Mouse (Mus musculus): Measurements from ENCODE around the gene Gm20388. TPM values are rescaled to one million over a fixed set of nuclear protein-coding genes. Genes with fewer than 3 reads are reported as not detected.
A peak's percentile ranks its signal among the peaks of the same experiment; 100 is the strongest.
"Not testable (repeated sequence)": the region's sequence is repeated elsewhere in the genome, so short reads cannot be mapped to it uniquely, and the experiment has no call there.

The Gm20388 gene
- polyA plus RNA-seq, 1 experiment = 49.7 TPM

- no peak overlapping the region for H3K4me3 ChIP-seq (ENCODE audit: insufficient read depth, low read depth, low read length)
- no peaks in the 10 kb centered on the region for H3K4me1 ChIP-seq (ENCODE audit: control insufficient read depth, insufficient read depth, low read length)
- H3K36me3 ChIP-seq (ENCODE audit: control insufficient read depth, insufficient read depth, low read length) = no peaks in the 10 kb centered on the region
- WGBS = 52% methylated on average over 11 of the region's 11 CpGs
- no peak overlapping the region for H3K27ac ChIP-seq (ENCODE audit: insufficient read depth, low read depth, low read length)
- TF ChIP-seq POLR2A (IDR thresholded peaks at IDR 0.05; ENCODE audit: low read depth, low read length) = no peak
- no peak for TF ChIP-seq CTCF (conservative IDR thresholded peaks at IDR 0.05; ENCODE audit: insufficient read depth, insufficient read length, low read depth, low read length)
- no peak for DNase-seq
- H3K27me3 ChIP-seq (replicated peaks; ENCODE audit: control insufficient read depth, insufficient read depth, low read length) = no peaks in the 10 kb centered on the region
Measured at GRCm38 (mm10) chr8:122322792-122323191, 2412.2 kb downstream of the Gm20388 start.

DNA sequence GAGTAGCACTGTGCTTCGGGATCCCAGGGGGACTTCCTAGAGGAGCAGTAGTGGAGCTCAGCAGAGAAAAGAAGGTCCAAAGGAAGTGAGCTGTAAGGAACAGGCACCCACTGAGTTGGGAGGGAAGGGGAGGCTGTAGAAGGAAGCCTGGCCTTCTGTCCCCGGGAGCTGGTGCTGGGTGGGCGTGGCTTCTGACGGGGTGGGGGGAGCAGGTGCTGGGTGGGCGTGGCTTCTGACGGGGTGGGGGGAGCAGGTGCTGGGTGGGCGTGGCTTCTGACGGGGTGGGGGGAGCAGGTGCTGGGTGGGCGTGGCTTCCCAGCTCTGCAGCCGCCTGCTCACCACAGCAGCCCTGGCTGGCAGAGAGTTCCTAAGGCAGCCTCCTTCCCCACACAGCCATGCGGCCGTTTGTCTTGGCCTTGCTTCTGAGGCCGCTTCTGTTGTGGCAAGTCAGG, 2413.3 kb downstream of the Gm20388 start:
- WGBS = 16% methylated on average over 13 of the region's 13 CpGs

GRCm38 (mm10) chr8:122325196-122325595, 2414.6 kb downstream of the Gm20388 start:
- WGBS = 58% methylated on average over 2 of the region's 2 CpGs
- no peaks in the 10 kb centered on the region for H3K27me3 ChIP-seq (replicated peaks; ENCODE audit: control insufficient read depth, insufficient read depth, low read length)
- TF ChIP-seq CTCF (conservative IDR thresholded peaks at IDR 0.05; ENCODE audit: insufficient read depth, insufficient read length, low read depth, low read length) (no peak), POLR2A (IDR thresholded peaks at IDR 0.05; ENCODE audit: low read depth, low read length) (no peak)

More for the DNA sequence above, 2413.3 kb downstream of the Gm20388 start:
- H3K4me3 ChIP-seq (ENCODE audit: insufficient read depth, low read depth, low read length); H3K36me3 ChIP-seq (ENCODE audit: control insufficient read depth, insufficient read depth, low read length); H3K27ac ChIP-seq (ENCODE audit: insufficient read depth, low read depth, low read length); H3K27me3 ChIP-seq (replicated peaks; ENCODE audit: control insufficient read depth, insufficient read depth, low read length); H3K4me1 ChIP-seq (ENCODE audit: control insufficient read depth, insufficient read depth, low read length): not testable (repeated sequence)
- DNase-seq = peak; percentile 26

DNA sequence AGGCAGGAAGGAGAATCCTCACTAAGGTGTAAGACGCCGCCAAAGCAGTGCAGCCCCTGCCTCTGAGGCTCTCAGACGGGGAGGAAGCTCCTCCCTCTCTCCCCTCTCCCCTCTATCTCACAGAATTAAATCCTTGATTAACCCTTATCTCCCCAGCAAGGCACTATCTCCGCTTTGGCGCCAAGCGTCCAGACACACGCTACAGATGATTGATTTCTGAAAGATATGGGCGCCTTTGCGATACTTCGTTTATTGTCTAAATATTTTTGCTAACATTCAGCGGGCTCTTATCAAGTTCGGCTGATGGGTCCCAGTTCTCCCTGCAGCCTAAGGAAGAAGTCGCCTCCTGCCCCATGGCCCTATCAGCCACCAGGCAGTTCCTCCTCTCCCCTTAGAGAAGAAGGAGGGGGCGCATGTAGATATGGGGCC, 2415.5 kb downstream of the Gm20388 start:
- no peak overlapping the region for H3K27ac ChIP-seq (ENCODE audit: insufficient read depth, low read depth, low read length)
- TF ChIP-seq POLR2A (IDR thresholded peaks at IDR 0.05; ENCODE audit: low read depth, low read length) (no peak), CTCF (conservative IDR thresholded peaks at IDR 0.05; ENCODE audit: insufficient read depth, insufficient read length, low read depth, low read length) (no peak)
- no peaks in the 10 kb centered on the region for H3K36me3 ChIP-seq (ENCODE audit: control insufficient read depth, insufficient read depth, low read length)
- no peak overlapping the region for H3K4me3 ChIP-seq (ENCODE audit: insufficient read depth, low read depth, low read length)
- WGBS = 87% methylated on average over 14 of the region's 14 CpGs
- no peak for DNase-seq
- H3K4me1 ChIP-seq (ENCODE audit: control insufficient read depth, insufficient read depth, low read length) = no peaks in the 10 kb centered on the region
- no peaks in the 10 kb centered on the region for H3K27me3 ChIP-seq (replicated peaks; ENCODE audit: control insufficient read depth, insufficient read depth, low read length)

More at GRCm38 (mm10) chr8:122325196-122325595, 2414.6 kb downstream of the Gm20388 start:
- Histone ChIP-seq H3K27ac (ENCODE audit: insufficient read depth, low read depth, low read length) (no peak overlapping the region), H3K4me3 (ENCODE audit: insufficient read depth, low read depth, low read length) (no peak overlapping the region), H3K36me3 (ENCODE audit: control insufficient read depth, insufficient read depth, low read length) (no peaks in the 10 kb centered on the region), H3K4me1 (ENCODE audit: control insufficient read depth, insufficient read depth, low read length) (no peaks in the 10 kb centered on the region)
- no peak for DNase-seq

- WGBS = 88% methylated on average over 8 of the region's 8 CpGs
- Histone ChIP-seq H3K4me1 (ENCODE audit: control insufficient read depth, insufficient read depth, low read length) (no peaks in the 10 kb centered on the region), H3K27ac (ENCODE audit: insufficient read depth, low read depth, low read length) (no peak overlapping the region), H3K4me3 (ENCODE audit: insufficient read depth, low read depth, low read length) (no peak overlapping the region), H3K27me3 (replicated peaks; ENCODE audit: control insufficient read depth, insufficient read depth, low read length) (no peaks in the 10 kb centered on the region), H3K36me3 (ENCODE audit: control insufficient read depth, insufficient read depth, low read length) (no peaks in the 10 kb centered on the region)
- TF ChIP-seq CTCF (conservative IDR thresholded peaks at IDR 0.05; ENCODE audit: insufficient read depth, insufficient read length, low read depth, low read length) (no peak), POLR2A (IDR thresholded peaks at IDR 0.05; ENCODE audit: low read depth, low read length) (no peak)
- DNase-seq = no peak
Measured at GRCm38 (mm10) chr8:122329072-122329471, 2418.4 kb downstream of the Gm20388 start.

GRCm38 (mm10) chr8:122329553-122330239, 2419.1 kb downstream of the Gm20388 start:
- WGBS = 91% methylated on average over 22 of the region's 22 CpGs
- DNase-seq = no peak
- Histone ChIP-seq H3K27me3 (replicated peaks; ENCODE audit: control insufficient read depth, insufficient read depth, low read length) (no peaks in the 10 kb centered on the region), H3K27ac (ENCODE audit: insufficient read depth, low read depth, low read length) (no peak overlapping the region), H3K36me3 (ENCODE audit: control insufficient read depth, insufficient read depth, low read length) (no peaks in the 10 kb centered on the region), H3K4me3 (ENCODE audit: insufficient read depth, low read depth, low read length) (no peak overlapping the region), H3K4me1 (ENCODE audit: control insufficient read depth, insufficient read depth, low read length) (no peaks in the 10 kb centered on the region)
- no peak for TF ChIP-seq POLR2A (IDR thresholded peaks at IDR 0.05; ENCODE audit: low read depth, low read length)
- no peak for TF ChIP-seq CTCF (conservative IDR thresholded peaks at IDR 0.05; ENCODE audit: insufficient read depth, insufficient read length, low read depth, low read length)

- no peak for DNase-seq
- H3K4me3 ChIP-seq (ENCODE audit: insufficient read depth, low read depth, low read length) = no peak overlapping the region
- no peaks in the 10 kb centered on the region for H3K4me1 ChIP-seq (ENCODE audit: control insufficient read depth, insufficient read depth, low read length)
- 73% methylated on average over 12 of the region's 12 CpGs for WGBS
- H3K27me3 ChIP-seq (replicated peaks; ENCODE audit: control insufficient read depth, insufficient read depth, low read length) = no peaks in the 10 kb centered on the region
- H3K27ac ChIP-seq (ENCODE audit: insufficient read depth, low read depth, low read length) = no peak overlapping the region
- TF ChIP-seq CTCF (conservative IDR thresholded peaks at IDR 0.05; ENCODE audit: insufficient read depth, insufficient read length, low read depth, low read length) (no peak), POLR2A (IDR thresholded peaks at IDR 0.05; ENCODE audit: low read depth, low read length) (no peak)
- no peaks in the 10 kb centered on the region for H3K36me3 ChIP-seq (ENCODE audit: control insufficient read depth, insufficient read depth, low read length)
Measured at GRCm38 (mm10) chr8:122330446-122331133, 2419.9 kb downstream of the Gm20388 start.

Measured in kidney, adult 2 months (tissue).